16 mouse cellular contexts compared by ENCODE assay signal in the genomic region with DNA sequence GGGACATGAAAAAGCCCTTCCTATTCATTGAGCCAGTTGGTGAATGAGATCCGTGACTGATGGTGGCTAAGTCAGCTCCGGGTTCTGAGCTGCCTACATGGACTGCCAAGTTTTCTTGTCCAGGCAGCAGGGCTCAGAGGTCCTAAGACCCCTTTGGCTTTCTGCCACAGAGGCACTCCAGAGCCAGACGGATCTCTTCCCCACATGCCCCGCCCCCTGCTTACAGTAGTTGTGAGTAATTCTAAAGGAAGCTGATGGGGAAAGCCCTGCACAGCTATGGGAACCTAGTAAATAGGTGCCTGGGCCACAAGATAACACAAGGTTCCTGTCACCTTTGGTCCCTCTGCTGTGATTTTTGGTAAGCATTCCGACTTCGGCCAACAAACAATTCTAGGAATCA. TPM values are rescaled to one million over a fixed set of nuclear protein-coding genes. Genes with fewer than 3 reads are reported as not detected.
DNase-seq lines count a peak whose midpoint lies in the region; ATAC-seq and TF ChIP-seq lines count a peak whose summit lies in the region.
"Had no signal": no experiment of that assay in that cellular context is flagged by ENCODE, and none has a peak within 500 bp of the region (broad histone marks: within the 10 kb centered on the region; RNA-seq: fewer than 3 reads in every experiment).

No protein-coding gene starts in this region.

- H3K4me3 ChIP-seq in cerebellum, adult 2 months (replicated peaks; ENCODE audit: insufficient read depth, low read depth, low read length), result no peak overlapping the region
- no peak overlapping the region for H3K4me3 ChIP-seq in hindbrain, embryonic 16.5 days (ENCODE audit: low read length)
- H3K4me3 ChIP-seq in hindbrain, embryonic 13.5 days, result no peak overlapping the region
- H3K4me3 ChIP-seq in lung, embryonic 16.5 days (ENCODE audit: low read length), result no peak overlapping the region
- no peak overlapping the region for H3K4me3 ChIP-seq in intestine, embryonic 16.5 days (ENCODE audit: low read length)
- H3K4me3 ChIP-seq: embryonic facial prominence, embryonic 15.5 days; hindbrain, embryonic 15.5 days had no signal

- TF ChIP-seq POLR2A in cerebellum, adult 2 months (IDR thresholded peaks at IDR 0.05; ENCODE audit: borderline replicate concordance, insufficient read depth, low read length), result no peak

- peak; percentile 52 to 72 for DNase-seq in cerebellum, postnatal 10 days
- no peak for DNase-seq in cerebellum, adult 2 months
- no peak for DNase-seq in lung, postnatal 36 days
- peak; percentile 28 to 68 for DNase-seq in lung, postnatal 4 days
- DNase-seq: cerebellum, adult 9-11 months; gastrocnemius, postnatal 36 days had no signal

- no peak overlapping the region for H3K4me2 ChIP-seq in hindbrain, embryonic 16.5 days (ENCODE audit: low read length)
- H3K4me2 ChIP-seq in hindbrain, embryonic 13.5 days, result no peak overlapping the region
- H3K4me2 ChIP-seq in lung, embryonic 16.5 days (ENCODE audit: low read depth, low read length), result no peak overlapping the region
- H3K4me2 ChIP-seq in intestine, embryonic 16.5 days (ENCODE audit: low read depth, low read length), result no peak overlapping the region
- H3K4me2 ChIP-seq: embryonic facial prominence, embryonic 15.5 days; hindbrain, embryonic 15.5 days had no signal

- H3K9me3 ChIP-seq in hindbrain, embryonic 16.5 days (ENCODE audit: control insufficient read depth, low read length), result no peaks in the 10 kb centered on the region
- no peaks in the 10 kb centered on the region for H3K9me3 ChIP-seq in hindbrain, embryonic 13.5 days
- no peaks in the 10 kb centered on the region for H3K9me3 ChIP-seq in lung, embryonic 16.5 days (ENCODE audit: control insufficient read depth, low read length)
- H3K9me3 ChIP-seq in intestine, embryonic 16.5 days (ENCODE audit: control insufficient read depth, low read length), result no peaks in the 10 kb centered on the region
- H3K9me3 ChIP-seq: embryonic facial prominence, embryonic 15.5 days; G1E; hindbrain, embryonic 15.5 days had no signal

- 43% methylated on average over 6 of the region's 6 CpGs for WGBS in cerebellum, adult 2 months
- WGBS in hindbrain, embryonic 16.5 days, result 57% methylated on average over 6 of the region's 6 CpGs
- WGBS in hindbrain, embryonic 13.5 days, result 62% methylated on average over 6 of the region's 6 CpGs
- 32% methylated on average over 6 of the region's 6 CpGs for WGBS in lung, embryonic 16.5 days
- WGBS in intestine, embryonic 16.5 days, result 45% methylated on average over 6 of the region's 6 CpGs

- TF ChIP-seq CTCF in cerebellum, adult 2 months (IDR thresholded peaks at IDR 0.05; ENCODE audit: borderline replicate concordance, insufficient read depth, low read depth, low read length), result no peak

- no peaks in the 10 kb centered on the region for H3K36me3 ChIP-seq in hindbrain, embryonic 16.5 days (ENCODE audit: control insufficient read depth, insufficient read depth, low read length)
- H3K36me3 ChIP-seq in hindbrain, embryonic 13.5 days, result no peaks in the 10 kb centered on the region
- no peaks in the 10 kb centered on the region for H3K36me3 ChIP-seq in lung, embryonic 16.5 days (ENCODE audit: control insufficient read depth, insufficient read depth, low read length)
- no peaks in the 10 kb centered on the region for H3K36me3 ChIP-seq in intestine, embryonic 16.5 days (ENCODE audit: control insufficient read depth, insufficient read depth, low read length)
- H3K36me3 ChIP-seq: embryonic facial prominence, embryonic 15.5 days; G1E; hindbrain, embryonic 15.5 days had no signal

- H3K4me1 ChIP-seq in cerebellum, adult 2 months (ENCODE audit: control insufficient read depth, insufficient read depth, low read length), result no peaks in the 10 kb centered on the region
- H3K4me1 ChIP-seq in hindbrain, embryonic 16.5 days (ENCODE audit: control insufficient read depth, insufficient read depth, low read depth, low read length), result no peaks in the 10 kb centered on the region
- no peaks in the 10 kb centered on the region for H3K4me1 ChIP-seq in hindbrain, embryonic 13.5 days (replicated peaks)
- peaks cover 7% of the 10 kb centered on the region; the same call in 1 of the 2 replicates for H3K4me1 ChIP-seq in lung, embryonic 16.5 days (replicated peaks; ENCODE audit: control insufficient read depth, insufficient read depth, low read length)
- H3K4me1 ChIP-seq in intestine, embryonic 16.5 days (ENCODE audit: control insufficient read depth, insufficient read depth, low read length), result peaks cover 4% of the 10 kb centered on the region; the same call in 1 of the 2 replicates
- H3K4me1 ChIP-seq: embryonic facial prominence, embryonic 15.5 days; hindbrain, embryonic 15.5 days had no signal

- H3K9ac ChIP-seq in hindbrain, embryonic 16.5 days (ENCODE audit: low read depth, low read length), result no peak overlapping the region
- H3K9ac ChIP-seq in hindbrain, embryonic 13.5 days, result no peak overlapping the region
- H3K9ac ChIP-seq in lung, embryonic 16.5 days (ENCODE audit: low read length), result no peak overlapping the region
- H3K9ac ChIP-seq in intestine, embryonic 16.5 days (ENCODE audit: low read depth, low read length), result no peak overlapping the region
- H3K9ac ChIP-seq: embryonic facial prominence, embryonic 15.5 days; hindbrain, embryonic 15.5 days had no signal

- no peak overlapping the region for H3K27ac ChIP-seq in cerebellum, adult 2 months (ENCODE audit: insufficient read depth, low read length)
- no peak overlapping the region for H3K27ac ChIP-seq in hindbrain, embryonic 16.5 days (ENCODE audit: low read depth, low read length)
- no peak overlapping the region for H3K27ac ChIP-seq in hindbrain, embryonic 13.5 days
- H3K27ac ChIP-seq in lung, embryonic 16.5 days (ENCODE audit: low read length), result no peak overlapping the region
- H3K27ac ChIP-seq in intestine, embryonic 16.5 days (ENCODE audit: low read length), result no peak overlapping the region
- H3K27ac ChIP-seq: embryonic facial prominence, embryonic 15.5 days; hindbrain, embryonic 15.5 days had no signal

- H3K27me3 ChIP-seq in cerebellum, adult 2 months (ENCODE audit: control insufficient read depth, insufficient read depth, low read length), result no peaks in the 10 kb centered on the region
- no peaks in the 10 kb centered on the region for H3K27me3 ChIP-seq in hindbrain, embryonic 16.5 days (replicated peaks; ENCODE audit: control insufficient read depth, insufficient read depth, low read length)
- no peaks in the 10 kb centered on the region for H3K27me3 ChIP-seq in hindbrain, embryonic 13.5 days
- no peaks in the 10 kb centered on the region for H3K27me3 ChIP-seq in lung, embryonic 16.5 days (ENCODE audit: control insufficient read depth, insufficient read depth, low read depth, low read length)
- no peaks in the 10 kb centered on the region for H3K27me3 ChIP-seq in intestine, embryonic 16.5 days (replicated peaks; ENCODE audit: control insufficient read depth, insufficient read depth, low read length)
- H3K27me3 ChIP-seq: embryonic facial prominence, embryonic 15.5 days; hindbrain, embryonic 15.5 days had no signal

- peak; percentile 60; the same call in 1 of the 2 replicates for ATAC-seq in hindbrain, embryonic 16.5 days
- no peak for ATAC-seq in hindbrain, embryonic 13.5 days (ENCODE audit: low FRiP score)
- peak; percentile 91 for ATAC-seq in lung, embryonic 16.5 days (ENCODE audit: low read depth)
- no peak for ATAC-seq in intestine, embryonic 16.5 days
- ATAC-seq: forebrain, embryonic 16.5 days had no signal

RNA-seq across cellular contexts. Expression of a gene that starts 27.8 kb away (rescaled TPM):
- 1.1 and 1.2 TPM in 2 replicates for polyA plus RNA-seq in cerebellum, adult 2 months (2012; rRNA removed)
- 0.30 and 0.33 TPM in 2 replicates for polyA plus RNA-seq in hindbrain, embryonic 16.5 days (2015; fragmentation: Nextera tagmentation; extraction: Ambion mirVana)
- not detected in 2 replicates for polyA plus RNA-seq in hindbrain, embryonic 13.5 days (2015; fragmentation: Nextera tagmentation; extraction: Ambion mirVana)
- polyA plus RNA-seq in lung, embryonic 16.5 days (2015; fragmentation: Nextera tagmentation; extraction: Ambion mirVana), result not detected in 2 replicates
- polyA plus RNA-seq in intestine, embryonic 16.5 days (2015; fragmentation: Nextera tagmentation; extraction: Ambion mirVana), result not detected in 2 replicates
- polyA plus RNA-seq: G1E; large intestine, adult 2 months had no signal

RNA-seq across cellular contexts. Expression of a gene that starts 29.5 kb away (rescaled TPM):
- not detected in 2 replicates for polyA plus RNA-seq in cerebellum, adult 2 months (2012; rRNA removed)
- polyA plus RNA-seq in hindbrain, embryonic 16.5 days (2015; fragmentation: Nextera tagmentation; extraction: Ambion mirVana), result 0.07 TPM in 1 of 2 replicates, not detected in the other
- 0.04 and 0.08 TPM in 2 replicates for polyA plus RNA-seq in hindbrain, embryonic 13.5 days (2015; fragmentation: Nextera tagmentation; extraction: Ambion mirVana)
- 0.04 and 0.09 TPM in 2 replicates for polyA plus RNA-seq in lung, embryonic 16.5 days (2015; fragmentation: Nextera tagmentation; extraction: Ambion mirVana)
- polyA plus RNA-seq in intestine, embryonic 16.5 days (2015; fragmentation: Nextera tagmentation; extraction: Ambion mirVana), result not detected in 2 replicates
- polyA plus RNA-seq: forebrain, embryonic 16.5 days; G1E; large intestine, adult 2 months; thymus, postnatal 0 days had no signal

Comparison
In these comparisons a context has a peak if more than half of its experiments do, and no peak if none do; other contexts are left out.
1. DNase-seq: peak in cerebellum, postnatal 10 days (2 of 2) and lung, postnatal 4 days (2 of 2); none in cerebellum, adult 2 months (0 of 2) and lung, postnatal 36 days (single experiment).
2. ATAC-seq: peak in hindbrain, embryonic 16.5 days (single experiment) and lung, embryonic 16.5 days (single experiment); none in hindbrain, embryonic 13.5 days (single experiment) and intestine, embryonic 16.5 days (single experiment).